ENCODE assay signal across 9 mouse cellular contexts in genomic region chr2:52378848-52379261, GRCm38 (mm10). TPM values are rescaled to one million over a fixed set of nuclear protein-coding genes. Genes with fewer than 3 reads are reported as not detected.
DNase-seq lines count a peak whose midpoint lies in the region; ATAC-seq and TF ChIP-seq lines count a peak whose summit lies in the region.
"Had no signal": no experiment of that assay in that cellular context is flagged by ENCODE, and none has a peak within 500 bp of the region (broad histone marks: within the 10 kb centered on the region; RNA-seq: fewer than 3 reads in every experiment).

No protein-coding gene starts in this region.

- DNase-seq in testis, postnatal 10 days (ENCODE audit: low spot score), result no peak
- DNase-seq in lung, postnatal 14 days, result peak; percentile 18
- no peak for DNase-seq in gastrocnemius, postnatal 10 days
- DNase-seq in urinary bladder, postnatal 25 days (ENCODE audit: low spot score), result no peak
- DNase-seq in gastrocnemius, adult 18-20 months (ENCODE audit: low spot score), result no peak

- H3K9me3 ChIP-seq in embryonic facial prominence, embryonic 15.5 days (replicated peaks), result no peaks in the 10 kb centered on the region
- H3K9me3 ChIP-seq: limb, embryonic 12.5 days had no signal

- H3K4me2 ChIP-seq in embryonic facial prominence, embryonic 15.5 days (replicated peaks), result 0 out of 2 replicates have a peak overlapping the region, but pooled peaks have one; percentile 8
- H3K4me2 ChIP-seq: limb, embryonic 12.5 days had no signal

- no peak overlapping the region for H3K27ac ChIP-seq in testis, adult 2 months (ENCODE audit: control insufficient read depth, insufficient read depth, low read depth, low read length)
- no peak overlapping the region for H3K27ac ChIP-seq in embryonic facial prominence, embryonic 15.5 days (replicated peaks)
- H3K27ac ChIP-seq: heart, adult 2 months; limb, embryonic 12.5 days had no signal

- peak overlapping the region; percentile 38 for H3K4me3 ChIP-seq in testis, adult 2 months (ENCODE audit: control insufficient read depth, low read depth, low read length)
- H3K4me3 ChIP-seq in embryonic facial prominence, embryonic 15.5 days (replicated peaks), result no peak overlapping the region
- H3K4me3 ChIP-seq: heart, adult 2 months; limb, embryonic 12.5 days had no signal

- no peak overlapping the region for H3K9ac ChIP-seq in embryonic facial prominence, embryonic 15.5 days
- H3K9ac ChIP-seq: limb, embryonic 12.5 days had no signal

- 65% methylated on average over 10 of the region's 10 CpGs for WGBS in embryonic facial prominence, embryonic 15.5 days

- no peak for TF ChIP-seq POLR2A in testis, adult 2 months (IDR thresholded peaks at IDR 0.05; ENCODE audit: control insufficient read depth, low read depth, low read length)

- TF ChIP-seq CTCF in testis, adult 2 months (IDR thresholded peaks at IDR 0.05; ENCODE audit: control insufficient read depth, insufficient read depth, insufficient replicate concordance, low read depth, low read length), result no peak

- peaks cover 5% of the 10 kb centered on the region; the same call in 1 of the 2 replicates for H3K4me1 ChIP-seq in testis, adult 2 months (ENCODE audit: control insufficient read depth, insufficient read depth, low read length)
- H3K4me1 ChIP-seq in embryonic facial prominence, embryonic 15.5 days, result no peaks in the 10 kb centered on the region
- H3K4me1 ChIP-seq: limb, embryonic 12.5 days had no signal

- no peaks in the 10 kb centered on the region for H3K36me3 ChIP-seq in testis, adult 2 months (ENCODE audit: control insufficient read depth, insufficient read depth, low read length)
- no peaks in the 10 kb centered on the region for H3K36me3 ChIP-seq in embryonic facial prominence, embryonic 15.5 days
- H3K36me3 ChIP-seq: limb, embryonic 12.5 days had no signal

- no peak for ATAC-seq in embryonic facial prominence, embryonic 15.5 days (ENCODE audit: insufficient number of reproducible peaks, low FRiP score, low TSS enrichment, low read depth)

- no peaks in the 10 kb centered on the region for H3K27me3 ChIP-seq in testis, adult 2 months (ENCODE audit: control insufficient read depth, insufficient read depth, low read length)
- no peaks in the 10 kb centered on the region for H3K27me3 ChIP-seq in embryonic facial prominence, embryonic 15.5 days
- H3K27me3 ChIP-seq: limb, embryonic 12.5 days had no signal

RNA-seq across cellular contexts. Expression of gene Neb, which starts 0.6 kb away (rescaled TPM):
- 0.42 and 0.74 TPM in 2 replicates for polyA plus RNA-seq in testis, adult 2 months (2012; rRNA removed)
- 109 and 159 TPM in 2 replicates for polyA plus RNA-seq in embryonic facial prominence, embryonic 15.5 days (2015; fragmentation: Nextera tagmentation; extraction: Ambion mirVana)
- 1,000 to 10,000 TPM; 3,675 to 3,755 TPM for total RNA-seq in gastrocnemius, postnatal 10 days (2021)
- 1,000 to 10,000 TPM; 5,308 to 5,533 TPM for total RNA-seq in gastrocnemius, adult 18-20 months (2021)

RNA-seq across cellular contexts. Expression of gene Arl5a, which starts 45.8 kb away (rescaled TPM):
- polyA plus RNA-seq in testis, adult 2 months (2012; rRNA removed), result 1.1 and 1.3 TPM in 2 replicates
- 39.6 and 39.8 TPM in 2 replicates for polyA plus RNA-seq in embryonic facial prominence, embryonic 15.5 days (2015; fragmentation: Nextera tagmentation; extraction: Ambion mirVana)
- 10 to 100 TPM; 36.5 to 39.7 TPM for total RNA-seq in gastrocnemius, postnatal 10 days (2021)
- 10 to 100 TPM; 31.5 to 32.0 TPM for total RNA-seq in gastrocnemius, adult 18-20 months (2021)
